Comparison of ENCODE assay signal across 24 mouse cellular contexts in genomic region chr3:140933156-140933555, GRCm38 (mm10).
A peak's percentile ranks its signal among the peaks of the same experiment; 100 is the strongest.
DNase-seq lines count a peak whose midpoint lies in the region; ATAC-seq and TF ChIP-seq lines count a peak whose summit lies in the region.
"Had no signal": no experiment of that assay in that cellular context is flagged by ENCODE, and none has a peak within 500 bp of the region (broad histone marks: within the 10 kb centered on the region; RNA-seq: fewer than 3 reads in every experiment).

No protein-coding gene starts in this region.

- no peak overlapping the region for H3K4me2 ChIP-seq in midbrain, embryonic 13.5 days (replicated peaks)
- H3K4me2 ChIP-seq: embryonic facial prominence, embryonic 13.5 days; embryonic facial prominence, embryonic 15.5 days; forebrain, embryonic 12.5 days had no signal

- TF ChIP-seq CTCF in thymus, adult 2 months (IDR thresholded peaks at IDR 0.05; ENCODE audit: borderline replicate concordance, control insufficient read depth, extremely low read depth, insufficient read depth, low read length, poor library complexity): no peak

- 13% methylated on average over 1 of the region's 1 CpGs for WGBS in thymus, adult 2 months
- 33% methylated on average over 1 of the region's 1 CpGs for WGBS in midbrain, embryonic 13.5 days

- peak; percentile 97 for ATAC-seq in cerebellum, adult (ENCODE audit: insufficient number of reproducible peaks, low FRiP score, low TSS enrichment)
- ATAC-seq in midbrain, embryonic 13.5 days: no peak
- ATAC-seq: activated CD4-positive, CD25-positive, alpha-beta regulatory T cell, adult 4 months; CD4-positive, CD25-positive, alpha-beta regulatory T cell, adult 4 months; forebrain, embryonic 14.5 days; forebrain, embryonic 16.5 days; Patski had no signal

- H3K27me3 ChIP-seq in thymus, adult 2 months (ENCODE audit: control insufficient read depth, insufficient read depth, low read length): no peaks in the 10 kb centered on the region
- no peaks in the 10 kb centered on the region for H3K27me3 ChIP-seq in midbrain, embryonic 13.5 days
- H3K27me3 ChIP-seq: CH12.LX; embryonic facial prominence, embryonic 13.5 days; embryonic facial prominence, embryonic 15.5 days; forebrain, embryonic 12.5 days; Patski had no signal

- H3K4me3 ChIP-seq in thymus, adult 2 months (ENCODE audit: control insufficient read depth, insufficient read depth, low read length): no peak overlapping the region
- no peak overlapping the region for H3K4me3 ChIP-seq in midbrain, embryonic 13.5 days (replicated peaks)
- H3K4me3 ChIP-seq: embryonic facial prominence, embryonic 13.5 days; embryonic facial prominence, embryonic 15.5 days; erythroblast, embryonic 14.5 days; forebrain, embryonic 10.5 days; forebrain, embryonic 12.5 days had no signal

- H3K4me1 ChIP-seq in thymus, adult 2 months (replicated peaks; ENCODE audit: control insufficient read depth, insufficient read depth, low read length): no peaks in the 10 kb centered on the region
- no peaks in the 10 kb centered on the region for H3K4me1 ChIP-seq in midbrain, embryonic 13.5 days (replicated peaks)
- H3K4me1 ChIP-seq: embryonic facial prominence, embryonic 13.5 days; embryonic facial prominence, embryonic 15.5 days; forebrain, embryonic 10.5 days; forebrain, embryonic 12.5 days had no signal

- DNase-seq in cerebellum, adult 11 months: no peak
- peak; percentile 84 for DNase-seq in brain, adult 2 months (ENCODE audit: low read depth, low spot score)
- peak; percentile 71 for DNase-seq in cerebellum, adult 9-10 months
- peak; percentile 12 to 39 for DNase-seq in cerebellum, postnatal 14 days
- DNase-seq in thymus, adult 2 months: no peak
- DNase-seq: adrenal gland, adult 8-10 months; adrenal gland, postnatal 14 days; adrenal gland, postnatal 36 days; B cell, adult 2 months; embryo, embryonic 11 days had no signal

- no peak for TF ChIP-seq POLR2A in thymus, adult 2 months (IDR thresholded peaks at IDR 0.05; ENCODE audit: control insufficient read depth, extremely low read depth, insufficient read depth, low read length, poor library complexity)

- H3K9me3 ChIP-seq in midbrain, embryonic 13.5 days: no peaks in the 10 kb centered on the region
- H3K9me3 ChIP-seq: embryonic facial prominence, embryonic 13.5 days; embryonic facial prominence, embryonic 15.5 days; forebrain, embryonic 10.5 days; forebrain, embryonic 12.5 days; G1E had no signal

- H3K27ac ChIP-seq in thymus, adult 2 months (ENCODE audit: control insufficient read depth, insufficient read depth, low read length): no peak overlapping the region
- H3K27ac ChIP-seq in midbrain, embryonic 13.5 days: no peak overlapping the region
- H3K27ac ChIP-seq: embryonic facial prominence, embryonic 13.5 days; embryonic facial prominence, embryonic 15.5 days; forebrain, embryonic 10.5 days; forebrain, embryonic 12.5 days had no signal

- H3K9ac ChIP-seq in midbrain, embryonic 13.5 days (replicated peaks): no peak overlapping the region
- H3K9ac ChIP-seq: embryonic facial prominence, embryonic 13.5 days; embryonic facial prominence, embryonic 15.5 days; forebrain, embryonic 12.5 days had no signal

- no peaks in the 10 kb centered on the region for H3K36me3 ChIP-seq in thymus, adult 2 months (ENCODE audit: control insufficient read depth, insufficient read depth, low read length)
- no peaks in the 10 kb centered on the region for H3K36me3 ChIP-seq in midbrain, embryonic 13.5 days
- H3K36me3 ChIP-seq: embryonic facial prominence, embryonic 13.5 days; embryonic facial prominence, embryonic 15.5 days; forebrain, embryonic 10.5 days; forebrain, embryonic 12.5 days; G1E had no signal

Comparison
In these comparisons a context has a peak if more than half of its experiments do, and no peak if none do; other contexts are left out.
1. DNase-seq: peak in brain, adult 2 months (single experiment), cerebellum, adult 9-10 months (single experiment) and cerebellum, postnatal 14 days (2 of 2); none in cerebellum, adult 11 months (single experiment) and thymus, adult 2 months (single experiment).